10 mouse cellular contexts compared by ENCODE assay signal in the genomic region with DNA sequence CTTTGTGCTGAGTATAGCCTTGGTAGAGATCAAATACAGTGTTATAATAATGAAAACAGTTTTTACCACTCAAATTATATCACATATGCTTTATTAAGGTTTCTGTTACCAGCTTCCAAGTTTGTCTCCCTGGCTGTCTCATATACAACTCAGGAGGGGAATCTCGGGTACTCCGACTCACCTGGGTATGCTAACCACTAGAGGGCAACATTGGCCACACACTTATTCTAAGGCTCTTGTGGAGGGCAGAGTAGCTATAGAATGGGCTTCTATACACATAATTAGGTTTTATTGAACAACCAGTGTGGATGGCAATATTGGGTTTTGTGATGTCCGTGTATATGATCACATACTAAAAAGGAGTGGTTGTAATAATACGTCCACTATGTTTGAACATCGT. TPM values are rescaled to one million over a fixed set of nuclear protein-coding genes. Genes with fewer than 3 reads are reported as not detected.
DNase-seq lines count a peak whose midpoint lies in the region; ATAC-seq and TF ChIP-seq lines count a peak whose summit lies in the region.
"Had no signal": no experiment of that assay in that cellular context is flagged by ENCODE, and none has a peak within 500 bp of the region (broad histone marks: within the 10 kb centered on the region; RNA-seq: fewer than 3 reads in every experiment).

No protein-coding gene starts in this region.

- H3K36me3 ChIP-seq in hindbrain, embryonic 14.5 days (replicated peaks; ENCODE audit: control insufficient read depth, insufficient read depth), result no peaks in the 10 kb centered on the region
- H3K36me3 ChIP-seq in hindbrain, embryonic 12.5 days, result no peaks in the 10 kb centered on the region
- no peaks in the 10 kb centered on the region for H3K36me3 ChIP-seq in liver, embryonic 14.5 days (replicated peaks; ENCODE audit: control insufficient read depth, insufficient read depth, low read depth)
- H3K36me3 ChIP-seq: embryonic facial prominence, embryonic 12.5 days; limb, embryonic 13.5 days had no signal

- 46% methylated on average over 5 of the region's 5 CpGs for WGBS in hindbrain, embryonic 14.5 days
- WGBS in hindbrain, embryonic 12.5 days, result 52% methylated on average over 5 of the region's 5 CpGs
- 33% methylated on average over 5 of the region's 5 CpGs for WGBS in liver, embryonic 14.5 days (ENCODE audit: insufficient replicate concordance)

- no peak for TF ChIP-seq EP300 in liver, embryonic 14.5 days (IDR thresholded peaks at IDR 0.05; ENCODE audit: low read depth)

- no peak overlapping the region for H3K27ac ChIP-seq in hindbrain, embryonic 14.5 days
- H3K27ac ChIP-seq in hindbrain, embryonic 12.5 days, result no peak overlapping the region
- H3K27ac ChIP-seq in liver, embryonic 14.5 days, result no peak overlapping the region
- H3K27ac ChIP-seq: embryonic facial prominence, embryonic 12.5 days; limb, embryonic 13.5 days had no signal

- no peak overlapping the region for H3K9ac ChIP-seq in hindbrain, embryonic 14.5 days
- no peak overlapping the region for H3K9ac ChIP-seq in hindbrain, embryonic 12.5 days
- no peak overlapping the region for H3K9ac ChIP-seq in liver, embryonic 14.5 days (replicated peaks)
- H3K9ac ChIP-seq: embryonic facial prominence, embryonic 12.5 days; limb, embryonic 13.5 days had no signal

- DNase-seq in hindbrain, embryonic 14.5 days (ENCODE audit: low spot score), result peak; percentile 47
- peak; percentile 7 for DNase-seq in urinary bladder, postnatal 25 days (ENCODE audit: low spot score)
- DNase-seq in urinary bladder, postnatal 4 days (ENCODE audit: low spot score in 2 of 2), result no peak
- peak in 1 of 3 experiments; percentile 7 for DNase-seq in liver, embryonic 14.5 days (ENCODE audit: low read depth in 3 of 3, low spot score in 3 of 3)
- no peak for DNase-seq in Muller cell, postnatal 12 days (ENCODE audit: inconsistent ontology term)
- no peak for DNase-seq in frontal cortex, postnatal 14 days (ENCODE audit: low spot score in 2 of 2)

- no peak for ATAC-seq in hindbrain, embryonic 14.5 days (ENCODE audit: low FRiP score)
- ATAC-seq in hindbrain, embryonic 12.5 days (ENCODE audit: low FRiP score), result no peak
- peak; percentile 71; the same call in 1 of the 2 replicates for ATAC-seq in common myeloid progenitor, adult 5-6 weeks (replicated peaks; ENCODE audit: low read depth, poor library complexity, severe bottlenecking)
- ATAC-seq in liver, embryonic 14.5 days (ENCODE audit: insufficient read depth), result no peak

- no peaks in the 10 kb centered on the region for H3K27me3 ChIP-seq in hindbrain, embryonic 14.5 days (ENCODE audit: control insufficient read depth, insufficient read depth, low read length)
- no peaks in the 10 kb centered on the region for H3K27me3 ChIP-seq in hindbrain, embryonic 12.5 days
- H3K27me3 ChIP-seq in liver, embryonic 14.5 days (ENCODE audit: control insufficient read depth, insufficient read depth, low read length), result no peaks in the 10 kb centered on the region
- H3K27me3 ChIP-seq: embryonic facial prominence, embryonic 12.5 days had no signal

- no peaks in the 10 kb centered on the region for H3K4me1 ChIP-seq in hindbrain, embryonic 14.5 days (replicated peaks; ENCODE audit: control insufficient read depth, insufficient read depth, low read length)
- H3K4me1 ChIP-seq in hindbrain, embryonic 12.5 days, result no peaks in the 10 kb centered on the region
- H3K4me1 ChIP-seq in liver, embryonic 14.5 days (replicated peaks; ENCODE audit: control insufficient read depth in 2 of 2, insufficient read depth in 2 of 2, low read length in 1 of 2), result no peaks in the 10 kb centered on the region
- H3K4me1 ChIP-seq: embryonic facial prominence, embryonic 12.5 days; limb, embryonic 13.5 days had no signal

- peak; percentile 47 for TF ChIP-seq CTCF in liver, embryonic 14.5 days (IDR thresholded peaks at IDR 0.05; ENCODE audit: low read depth)

- no peaks in the 10 kb centered on the region for H3K9me3 ChIP-seq in hindbrain, embryonic 14.5 days (ENCODE audit: control insufficient read depth, low read length)
- H3K9me3 ChIP-seq in hindbrain, embryonic 12.5 days (replicated peaks), result no peaks in the 10 kb centered on the region
- H3K9me3 ChIP-seq in liver, embryonic 14.5 days (ENCODE audit: control insufficient read depth, low read length), result no peaks in the 10 kb centered on the region
- H3K9me3 ChIP-seq: embryonic facial prominence, embryonic 12.5 days; limb, embryonic 13.5 days had no signal

- H3K4me3 ChIP-seq in hindbrain, embryonic 14.5 days (replicated peaks; ENCODE audit: low read length), result no peak overlapping the region
- H3K4me3 ChIP-seq in hindbrain, embryonic 12.5 days, result no peak overlapping the region
- no peak overlapping the region for H3K4me3 ChIP-seq in liver, embryonic 14.5 days (ENCODE audit: insufficient read depth in 1 of 2, low read depth in 2 of 2, low read length in 2 of 2)
- H3K4me3 ChIP-seq: embryonic facial prominence, embryonic 12.5 days; limb, embryonic 13.5 days had no signal

- no peak overlapping the region for H3K4me2 ChIP-seq in hindbrain, embryonic 14.5 days (replicated peaks)
- H3K4me2 ChIP-seq in hindbrain, embryonic 12.5 days (replicated peaks), result no peak overlapping the region
- H3K4me2 ChIP-seq in liver, embryonic 14.5 days (ENCODE audit: low read depth), result no peak overlapping the region
- H3K4me2 ChIP-seq: embryonic facial prominence, embryonic 12.5 days; limb, embryonic 13.5 days had no signal

RNA-seq across cellular contexts. Expression of a gene that starts 47.1 kb away (rescaled TPM):
- 5.5 and 6.2 TPM in 2 replicates for polyA plus RNA-seq in hindbrain, embryonic 14.5 days (2014; fragmentation: Nextera tagmentation; extraction: Ambion mirVana)
- polyA plus RNA-seq in hindbrain, embryonic 12.5 days (2016; fragmentation: Nextera tagmentation; extraction: Ambion mirVana), result 11.2 and 13.1 TPM in 2 replicates
- 50.3 and 62.0 TPM in 2 replicates for total RNA-seq in common myeloid progenitor, adult 5-6 weeks (2017)
- polyA plus RNA-seq in liver, embryonic 14.5 days (2012; rRNA removed), result 1.1 and 1.7 TPM in 2 replicates
- polyA plus RNA-seq in liver, embryonic 14.5 days (2014; fragmentation: Nextera tagmentation; extraction: Ambion mirVana), result 1.5 and 1.6 TPM in 2 replicates

Comparison
In these comparisons a context has a peak if more than half of its experiments do, and no peak if none do; other contexts are left out.
1. DNase-seq: peak in hindbrain, embryonic 14.5 days (single experiment) and urinary bladder, postnatal 25 days (single experiment); none in urinary bladder, postnatal 4 days (0 of 2), Muller cell, postnatal 12 days (single experiment) and frontal cortex, postnatal 14 days (0 of 2).